Mouse (Mus musculus) heart, adult 2 months (tissue): ENCODE results near the gene Cul7.

Experiments used
- CTCF ChIP-seq: fragments of 200-600 bp; IDR thresholded peaks from 2 replicates; pipeline ENCODE4 v1.8.1; 2022; ENCODE audit warnings: antibody characterized with exemption, mild to moderate bottlenecking, moderate library complexity
- POLR2A ChIP-seq: fragments of 200-500 bp; IDR thresholded peaks from 2 replicates; pipeline ENCODE4 v1.6.1; 2011; ENCODE audit warnings: mild to moderate bottlenecking, low read depth, low read length, control low read depth; ENCODE audit not compliant: insufficient read depth

GRCm38 (mm10) chr17:46674530-46675283 is 24.6 kb downstream of the Cul7 start:
- TF ChIP-seq POLR2A (no peak), CTCF (no peak)
